In the genomic region with DNA sequence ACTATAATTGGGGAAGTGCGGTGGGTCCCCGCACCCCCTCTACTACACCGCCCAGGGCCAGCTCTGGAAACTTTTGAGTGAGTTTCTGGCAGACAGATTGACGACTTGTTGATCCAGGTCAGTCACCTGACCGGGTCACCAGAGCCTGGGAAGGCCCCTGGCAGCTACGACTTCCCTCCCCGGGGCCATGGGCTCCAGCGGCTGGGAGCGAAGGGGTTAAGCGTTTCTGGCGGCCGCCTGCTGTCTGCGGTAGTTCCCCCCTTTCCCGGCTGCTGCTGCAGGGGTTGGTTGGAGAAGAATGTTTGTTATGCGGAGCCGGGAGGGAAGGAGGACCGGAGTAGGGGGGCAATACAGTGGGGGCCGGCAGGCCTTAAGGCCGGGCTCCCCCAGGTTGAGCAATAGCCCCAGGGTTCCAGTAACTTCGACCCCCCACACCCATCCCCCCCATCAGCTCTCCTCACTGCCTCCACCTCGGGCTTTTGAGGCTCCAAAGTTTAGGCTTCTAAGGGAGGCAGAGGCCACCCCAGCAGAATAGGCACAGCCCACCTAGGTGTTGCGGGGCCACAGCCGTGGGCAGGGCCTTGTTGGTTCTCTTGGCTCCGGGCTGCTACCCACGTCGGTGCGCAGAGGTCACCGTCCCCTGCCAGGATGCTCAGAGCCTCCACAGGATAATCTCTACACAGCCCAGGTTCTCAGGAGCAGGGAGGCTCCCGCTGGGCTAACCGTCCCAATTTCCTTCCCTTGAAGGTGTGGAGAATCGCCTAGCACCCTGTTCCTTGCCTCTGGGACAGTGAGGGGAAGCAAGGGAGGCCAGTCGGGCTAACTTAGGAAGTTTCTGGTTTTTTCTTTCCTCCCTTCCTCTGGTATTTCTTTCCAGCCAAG, we compare ENCODE assay signal across 8 mouse cellular contexts. TPM values are rescaled to one million over a fixed set of nuclear protein-coding genes. Genes with fewer than 3 reads are reported as not detected.
DNase-seq lines count a peak whose midpoint lies in the region; ATAC-seq and TF ChIP-seq lines count a peak whose summit lies in the region.

No protein-coding gene starts in this region.

- peak overlapping the region; percentile 74 for H3K9ac ChIP-seq in heart, embryonic 13.5 days
- peak overlapping the region; percentile 12; the same call in 1 of the 2 replicates for H3K9ac ChIP-seq in midbrain, embryonic 15.5 days

- TF ChIP-seq CTCF in gastrocnemius, adult 2 months (IDR thresholded peaks at IDR 0.05), result no peak

- peak overlapping the region; percentile 54 for H3K4me3 ChIP-seq in gastrocnemius, adult 2 months
- peak overlapping the region; percentile 24 for H3K4me3 ChIP-seq in heart, embryonic 13.5 days
- no peak overlapping the region for H3K4me3 ChIP-seq in midbrain, embryonic 15.5 days

- no peaks in the 10 kb centered on the region for H3K36me3 ChIP-seq in heart, embryonic 13.5 days
- no peaks in the 10 kb centered on the region for H3K36me3 ChIP-seq in midbrain, embryonic 15.5 days (replicated peaks)

- H3K4me2 ChIP-seq in heart, embryonic 13.5 days, result peak overlapping the region; percentile 66
- H3K4me2 ChIP-seq in midbrain, embryonic 15.5 days, result peak overlapping the region; percentile 40

- no peaks in the 10 kb centered on the region for H3K9me3 ChIP-seq in heart, embryonic 13.5 days
- no peaks in the 10 kb centered on the region for H3K9me3 ChIP-seq in midbrain, embryonic 15.5 days

- 0 out of 2 replicates have a peak, but pooled peaks have one; percentile 28 for ATAC-seq in heart, embryonic 13.5 days (ENCODE audit: extremely low read depth, insufficient number of reproducible peaks, low FRiP score, low TSS enrichment)
- no peak for ATAC-seq in midbrain, embryonic 15.5 days (replicated peaks)

- intact Hi-C loops in gastrocnemius, adult 2 months (cut with DNase I), result loop anchor here (5.0 kb wide), 2 partner anchors 52 to 112 kb away; no protein-coding TSS in a partner anchor
- intact Hi-C loops in left cerebral cortex, postnatal 14 days (cut with DNase I), result loop anchor here (5.0 kb wide), 2 partner anchors 103 to 187 kb away; no protein-coding TSS in a partner anchor

- 0 out of 2 replicates have a peak, but pooled peaks cover 3% of the 10 kb centered on the region for H3K27me3 ChIP-seq in heart, embryonic 13.5 days (replicated peaks)
- no peaks in the 10 kb centered on the region for H3K27me3 ChIP-seq in midbrain, embryonic 15.5 days (replicated peaks)

- H3K27ac ChIP-seq in gastrocnemius, adult 2 months, result peak overlapping the region; percentile 77
- H3K27ac ChIP-seq in heart, embryonic 13.5 days (replicated peaks), result peak overlapping the region; percentile 76
- peak overlapping the region; percentile 32 for H3K27ac ChIP-seq in midbrain, embryonic 15.5 days

- 3% methylated on average over 32 of the region's 32 CpGs for WGBS in heart, embryonic 13.5 days
- 4% methylated on average over 31 of the region's 32 CpGs for WGBS in midbrain, embryonic 15.5 days

- peaks cover 74% of the 10 kb centered on the region for H3K4me1 ChIP-seq in heart, embryonic 13.5 days
- peaks cover 75% of the 10 kb centered on the region for H3K4me1 ChIP-seq in midbrain, embryonic 15.5 days

- DNase-seq in gastrocnemius, adult 2 months, result peak; percentile 59
- DNase-seq in gastrocnemius, adult 8-10 months (ENCODE audit: low spot score in 2 of 2), result no peak
- DNase-seq in embryo, embryonic 10.5 days (ENCODE audit: low spot score), result peak; percentile 85
- DNase-seq in kidney, postnatal 36 days, result peak; percentile 47 to 68
- DNase-seq in cerebellum, postnatal 4 days (ENCODE audit: low spot score in 2 of 2), result no peak
- no peak for DNase-seq in left cerebral cortex, postnatal 14 days (ENCODE audit: low spot score in 2 of 2)

RNA-seq across cellular contexts. Expression of gene Cstad, which starts 10.3 kb away (rescaled TPM):
- total RNA-seq in gastrocnemius, adult 2 months (2021), result 1 to 10 TPM in 1 of 2 experiments, under 1 TPM in 1; 0.47 to 1.8 TPM
- total RNA-seq in gastrocnemius, adult 8-10 months (2022), result 1 to 10 TPM in 2 of 4 experiments, under 1 TPM in 2; 0.41 to 1.7 (median 0.77) TPM
- polyA plus RNA-seq in heart, embryonic 13.5 days (2015; fragmentation: Nextera tagmentation; extraction: Ambion mirVana), result 2.1 and 2.4 TPM in 2 replicates
- polyA plus RNA-seq in midbrain, embryonic 15.5 days (2015; fragmentation: Nextera tagmentation; extraction: Ambion mirVana), result 0.51 and 0.63 TPM in 2 replicates
- 1 to 10 TPM; 3.4 to 4.5 TPM for total RNA-seq in left cerebral cortex, postnatal 14 days (2021)

Comparison
In these comparisons a context has a peak if more than half of its experiments do, and no peak if none do; other contexts are left out.
1. DNase-seq: peak in gastrocnemius, adult 2 months (single experiment), embryo, embryonic 10.5 days (single experiment) and kidney, postnatal 36 days (2 of 2); none in gastrocnemius, adult 8-10 months (0 of 2), cerebellum, postnatal 4 days (0 of 2) and left cerebral cortex, postnatal 14 days (0 of 2).
2. Peak in every context shown above with its lines, with median percentiles within 50 percentile points of each other: H3K27ac ChIP-seq.